ENCODE assay signal across 13 mouse cellular contexts in genomic region chr15:62568788-62569713, GRCm38 (mm10).
DNase-seq lines count a peak whose midpoint lies in the region; ATAC-seq and TF ChIP-seq lines count a peak whose summit lies in the region.
"Had no signal": no experiment of that assay in that cellular context is flagged by ENCODE, and none has a peak within 500 bp of the region (broad histone marks: within the 10 kb centered on the region; RNA-seq: fewer than 3 reads in every experiment).

No protein-coding gene starts in this region.

- TF ChIP-seq POLR2A in lung, adult 2 months (IDR thresholded peaks at IDR 0.05; ENCODE audit: borderline replicate concordance, extremely low read depth, low read depth, low read length): no peak

- H3K4me2 ChIP-seq in stomach, postnatal 0 days (replicated peaks; ENCODE audit: low read depth): no peak overlapping the region
- H3K4me2 ChIP-seq: embryonic facial prominence, embryonic 13.5 days had no signal

- H3K9me3 ChIP-seq in stomach, postnatal 0 days (ENCODE audit: control insufficient read depth, low read length): no peaks in the 10 kb centered on the region
- H3K9me3 ChIP-seq: embryonic facial prominence, embryonic 13.5 days had no signal

- no peaks in the 10 kb centered on the region for H3K36me3 ChIP-seq in stomach, postnatal 0 days (ENCODE audit: control insufficient read depth, insufficient read depth, low read length)
- H3K36me3 ChIP-seq: embryonic facial prominence, embryonic 13.5 days had no signal

- no peak for TF ChIP-seq EP300 in stomach, postnatal 0 days (optimal IDR thresholded peaks at IDR 0.05)

- H3K4me1 ChIP-seq in lung, adult 2 months (ENCODE audit: control insufficient read depth, insufficient read depth, low read length): peaks cover 2% of the 10 kb centered on the region; the same call in 1 of the 2 replicates
- no peaks in the 10 kb centered on the region for H3K4me1 ChIP-seq in stomach, postnatal 0 days (replicated peaks; ENCODE audit: control insufficient read depth, insufficient read depth)

- peak; percentile 82 for ATAC-seq in stomach, postnatal 0 days (ENCODE audit: low FRiP score, low TSS enrichment)
- ATAC-seq: forebrain, embryonic 14.5 days had no signal

- WGBS in lung, adult 2 months: 70% methylated on average over 7 of the region's 7 CpGs
- WGBS in stomach, postnatal 0 days: 62% methylated on average over 7 of the region's 7 CpGs

- no peak overlapping the region for H3K9ac ChIP-seq in stomach, postnatal 0 days (ENCODE audit: low read length)
- H3K9ac ChIP-seq: embryonic facial prominence, embryonic 13.5 days had no signal

- H3K27ac ChIP-seq in stomach, postnatal 0 days (replicated peaks): peak overlapping the region; percentile 63; the same call in 1 of the 2 replicates
- H3K27ac ChIP-seq: embryonic facial prominence, embryonic 13.5 days had no signal

- no peak overlapping the region for H3K4me3 ChIP-seq in lung, adult 2 months (replicated peaks; ENCODE audit: extremely low read depth, low read depth, low read length)
- no peak overlapping the region for H3K4me3 ChIP-seq in stomach, postnatal 0 days (ENCODE audit: low read depth, low read length)
- H3K4me3 ChIP-seq: embryonic facial prominence, embryonic 13.5 days had no signal

- H3K27me3 ChIP-seq in stomach, postnatal 0 days (ENCODE audit: control insufficient read depth, insufficient read depth, low read length): no peaks in the 10 kb centered on the region
- H3K27me3 ChIP-seq: embryonic facial prominence, embryonic 13.5 days had no signal

- TF ChIP-seq CTCF in lung, adult 2 months (IDR thresholded peaks at IDR 0.05; ENCODE audit: insufficient read depth, low read length): no peak
- no peak for TF ChIP-seq CTCF in stomach, postnatal 0 days (IDR thresholded peaks at IDR 0.05; ENCODE audit: low read depth)

- peak; percentile 66 to 87 for DNase-seq in adrenal gland, adult (ENCODE audit: inconsistent age in 2 of 2, low spot score in 1 of 2)
- DNase-seq in adrenal gland, postnatal 4 days (ENCODE audit: low spot score in 2 of 2): no peak
- DNase-seq in lung, adult 18-20 months: peak; percentile 4 to 27
- no peak for DNase-seq in lung, adult 2 months
- peak; percentile 52 for DNase-seq in adrenal gland, adult 8-10 months
- DNase-seq in stomach, postnatal 0 days (ENCODE audit: low spot score): peak; percentile 20
- no peak for DNase-seq in layer of hippocampus, postnatal 14 days (ENCODE audit: low spot score in 2 of 2)
- DNase-seq in layer of hippocampus, postnatal 36 days: no peak
- DNase-seq: kidney, adult 18-20 months; right cerebral cortex, postnatal 25 days; thymus, postnatal 36 days had no signal

Comparison
In these comparisons a context has a peak if more than half of its experiments do, and no peak if none do; other contexts are left out.
1. DNase-seq: peak in adrenal gland, adult (2 of 2), lung, adult 18-20 months (2 of 2), adrenal gland, adult 8-10 months (single experiment) and stomach, postnatal 0 days (single experiment); none in adrenal gland, postnatal 4 days (0 of 2), lung, adult 2 months (single experiment), layer of hippocampus, postnatal 14 days (0 of 2) and layer of hippocampus, postnatal 36 days (0 of 2).